Mouse (Mus musculus): ENCODE results near the gene Eif2b3.

GRCm38 (mm10) chr4:117110249-117110648 is 91.0 kb downstream of the Eif2b3 start:
- TF ChIP-seq CTCF (IDR thresholded peaks at IDR 0.05; ENCODE audit: low read depth) (no peak), EP300 (IDR thresholded peaks at IDR 0.05; ENCODE audit: low read depth) (no peak)

Measured in heart, postnatal 0 days (tissue).